Mouse (Mus musculus) urinary bladder, postnatal 14 days (tissue): ENCODE measurements around the gene Magoh.

Experiments
- DNase-seq: peaks from one replicate; pipeline ENCODE4 v3.0.0; 2021; ENCODE audit warnings: low spot score

Gene Magoh

DNA sequence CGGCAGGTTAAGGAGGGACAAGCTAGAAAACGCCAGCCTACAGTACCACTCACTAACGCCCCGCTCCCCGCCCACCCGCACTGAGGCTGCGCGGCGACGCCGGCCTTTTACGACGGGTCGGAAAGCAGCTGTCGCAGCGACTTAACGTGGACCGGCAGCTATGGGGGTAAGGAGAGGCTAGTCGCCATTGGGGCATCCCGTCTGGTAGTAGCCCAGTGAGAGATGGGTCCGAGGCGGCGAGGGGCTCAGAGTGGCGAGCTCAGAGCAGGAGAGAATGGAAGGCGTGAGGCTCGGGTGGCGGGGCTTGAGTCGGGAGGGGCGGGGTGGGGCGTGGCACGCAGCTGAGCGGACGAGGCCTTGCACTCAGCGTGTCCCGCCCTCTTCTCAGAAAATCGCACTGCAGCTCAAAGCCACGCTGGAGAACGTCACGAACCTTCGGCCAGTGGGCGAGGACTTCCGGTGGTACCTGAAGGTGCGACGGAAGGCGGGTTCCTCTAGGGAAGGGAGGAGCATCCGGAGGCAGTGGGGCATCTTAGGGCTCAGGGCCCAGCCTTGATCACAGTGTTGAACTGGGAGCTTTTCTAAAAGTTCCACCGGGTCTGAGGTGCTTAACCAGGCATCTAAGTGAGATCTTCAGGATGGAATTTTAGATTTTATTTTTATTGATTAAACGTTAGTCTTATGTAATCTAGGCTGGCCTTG lies 10.3 kb downstream of the Magoh start, which contains the start of gene 0610037L13Rik:
0610037L13Rik (plus strand) TSS at position 83 of the 702 bp plus-strand sequence.
- peak; percentile 95 for DNase-seq

DNA sequence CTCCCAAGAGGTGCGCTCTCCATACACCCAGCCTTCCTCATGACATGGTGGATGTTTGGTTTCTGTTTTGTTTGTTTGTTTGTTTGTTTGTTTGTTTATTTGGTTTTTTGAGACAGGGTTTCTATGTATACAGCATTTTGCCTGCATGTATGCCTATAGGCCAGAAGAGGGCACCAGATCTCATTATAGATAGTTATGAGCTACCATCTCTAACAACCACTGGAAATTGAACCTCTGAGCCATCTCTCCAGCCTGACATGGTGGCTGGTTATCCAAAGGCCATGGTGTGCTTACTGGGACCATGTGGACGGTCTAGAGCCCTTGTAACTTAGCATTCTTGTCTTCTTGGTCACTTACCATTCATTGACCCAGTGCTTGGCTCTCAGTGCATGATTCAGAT lies 13.1 kb downstream of the Magoh start:
- DNase-seq: no peak

DNA sequence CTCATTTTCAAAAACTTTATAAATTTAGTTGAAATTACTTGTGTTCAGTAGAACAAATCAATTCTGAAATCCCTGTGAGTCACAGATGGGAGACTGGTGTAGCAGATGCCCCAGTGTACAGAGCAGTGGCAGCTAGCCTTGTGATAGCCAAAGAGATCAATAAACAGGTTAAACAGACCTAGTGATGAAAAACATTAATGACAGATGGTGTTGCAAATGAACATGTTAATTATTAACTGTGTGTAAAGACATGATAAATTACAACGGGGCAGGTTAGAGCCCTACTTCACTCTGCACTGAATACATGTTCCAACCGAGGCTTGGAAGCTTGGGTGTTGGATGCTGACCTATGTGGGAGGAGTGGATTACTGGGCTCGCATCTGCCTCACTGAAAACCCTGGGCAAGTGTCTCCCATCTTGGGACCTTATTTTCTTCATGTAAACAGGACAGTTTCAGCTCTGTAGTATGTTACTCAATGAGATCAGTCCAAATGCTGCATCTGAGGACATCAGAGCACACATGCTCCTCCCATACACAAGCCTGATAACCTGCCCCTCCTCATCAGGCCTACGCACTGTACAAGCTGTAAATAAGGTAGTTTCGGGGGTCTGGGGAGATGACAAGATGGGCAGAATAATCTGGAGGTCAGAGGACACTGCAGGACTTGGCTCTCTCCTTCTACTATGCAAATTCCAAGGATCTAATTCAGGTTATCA lies 19.8 kb downstream of the Magoh start:
- no peak for DNase-seq

DNA sequence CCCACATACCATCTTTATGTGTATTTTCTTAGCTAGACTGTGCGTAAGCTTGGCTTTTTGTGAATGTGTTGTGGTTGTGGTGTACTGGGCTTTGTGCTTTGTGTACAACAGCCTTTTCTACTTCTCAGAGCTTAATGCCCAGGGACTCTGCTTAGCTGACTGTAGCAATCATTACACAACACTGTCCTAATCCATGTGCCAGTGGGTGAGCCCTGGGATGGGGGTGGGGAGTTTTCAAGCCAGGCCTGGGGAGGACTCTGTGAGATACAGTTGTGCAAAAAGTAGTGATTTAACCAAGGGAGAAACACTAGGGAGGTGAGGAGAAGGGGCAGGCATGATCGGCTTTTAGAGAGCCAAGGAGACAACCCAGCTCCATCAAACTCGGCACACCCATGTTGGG lies 20.7 kb downstream of the Magoh start:
- DNase-seq: no peak

DNA sequence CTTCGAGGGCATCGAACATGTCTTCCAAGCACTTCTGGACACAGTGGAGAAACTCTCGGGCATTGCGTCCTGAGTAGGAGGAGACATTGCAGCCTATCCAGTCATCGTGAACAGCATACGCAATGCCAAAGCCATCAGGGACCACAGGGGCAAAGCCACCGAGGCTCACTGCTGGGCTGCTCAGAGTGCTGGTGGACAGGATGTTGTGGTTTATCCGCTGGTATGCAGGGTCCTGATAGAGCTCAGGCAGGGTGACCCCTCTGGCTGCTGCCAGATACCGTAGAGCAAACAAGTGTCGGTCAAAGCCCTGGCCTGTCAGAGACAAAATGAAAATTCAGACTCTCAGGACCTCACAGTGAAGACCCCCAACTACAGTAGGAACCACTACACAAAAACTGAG lies 24.7 kb downstream of the Magoh start:
- DNase-seq: no peak

DNA sequence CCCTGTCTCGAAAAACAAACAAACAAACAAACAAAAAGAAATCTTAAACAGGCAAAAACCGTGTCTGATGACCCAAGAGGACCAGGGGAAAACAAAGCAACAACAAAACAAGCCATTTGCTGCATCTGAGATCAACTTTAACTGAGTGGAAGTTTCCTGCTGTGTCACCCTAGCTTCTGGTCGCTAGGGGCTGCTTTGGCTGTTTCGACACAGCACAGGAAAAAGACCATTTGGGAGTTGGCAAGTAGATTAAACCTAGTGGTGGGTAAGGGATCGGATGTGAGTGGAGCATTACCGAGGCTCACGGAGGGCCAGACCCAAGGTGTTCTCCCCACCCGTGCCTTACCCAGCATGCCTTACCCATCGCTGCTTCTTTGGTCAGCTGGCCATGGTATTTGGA lies 27.0 kb downstream of the Magoh start:
- no peak for DNase-seq

DNA sequence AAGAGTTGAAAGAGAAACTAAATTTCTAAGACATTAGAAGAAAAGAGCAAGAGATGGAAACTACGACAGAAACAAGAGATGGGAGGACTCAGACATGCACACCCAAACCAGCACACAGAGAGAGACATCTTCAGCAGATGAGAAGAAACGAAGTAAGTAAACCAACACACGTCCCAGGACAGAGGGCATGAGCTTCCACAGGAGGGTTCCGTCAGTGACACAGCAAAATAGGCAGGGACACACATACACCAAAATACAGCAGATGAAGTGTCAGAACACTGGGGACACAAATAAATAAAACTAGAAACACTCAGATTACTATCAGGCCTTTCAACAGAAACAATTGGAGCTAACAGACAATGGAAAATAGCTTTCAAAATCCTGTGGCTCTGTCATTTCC lies 30.5 kb downstream of the Magoh start:
- DNase-seq: no peak

DNA sequence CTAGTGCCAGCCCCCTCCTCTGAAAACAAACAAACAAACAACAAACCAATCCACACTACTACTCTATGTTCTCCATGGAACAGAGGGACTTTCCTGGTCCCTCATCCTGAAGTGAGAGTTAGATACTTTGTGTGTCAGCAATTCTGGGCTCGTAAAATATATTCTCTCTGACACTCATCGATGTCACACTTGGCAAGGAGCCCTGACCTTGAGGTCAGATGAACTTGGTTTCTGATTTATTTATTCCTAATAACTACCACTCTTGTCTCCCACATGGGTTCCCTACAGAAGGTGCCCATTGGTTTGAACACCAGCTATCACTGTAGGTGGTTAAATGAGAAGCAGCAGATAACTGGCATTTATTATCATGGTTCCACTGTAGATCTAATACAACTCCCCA lies 40.8 kb downstream of the Magoh start:
- DNase-seq: no peak

DNA sequence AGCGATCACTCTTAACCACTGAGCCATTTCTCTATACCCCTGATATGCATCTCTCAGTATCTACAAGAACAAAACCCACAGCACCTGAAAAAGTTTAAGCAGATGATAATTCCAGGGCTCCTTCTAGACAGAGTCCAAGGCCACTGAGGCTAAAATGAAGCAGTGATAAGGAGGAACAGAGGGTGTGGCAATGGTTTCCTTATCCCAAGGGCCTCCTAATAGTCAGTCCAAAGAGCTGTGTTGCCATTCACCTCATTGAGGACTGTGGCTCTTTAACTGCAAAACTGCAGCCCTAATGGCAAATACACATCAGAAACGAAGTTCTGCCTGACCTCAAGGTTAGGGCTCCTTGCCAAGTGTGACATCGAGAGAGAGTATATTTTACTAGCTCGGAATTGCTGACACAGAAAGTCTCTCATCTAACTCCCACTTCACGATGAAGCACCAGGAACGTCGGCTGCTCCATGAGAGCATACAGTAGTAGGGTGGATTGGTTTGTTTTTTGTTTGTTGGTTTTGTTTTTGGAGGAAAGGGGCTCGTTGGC lies 41.7 kb downstream of the Magoh start:
- DNase-seq: peak; percentile 44

DNA sequence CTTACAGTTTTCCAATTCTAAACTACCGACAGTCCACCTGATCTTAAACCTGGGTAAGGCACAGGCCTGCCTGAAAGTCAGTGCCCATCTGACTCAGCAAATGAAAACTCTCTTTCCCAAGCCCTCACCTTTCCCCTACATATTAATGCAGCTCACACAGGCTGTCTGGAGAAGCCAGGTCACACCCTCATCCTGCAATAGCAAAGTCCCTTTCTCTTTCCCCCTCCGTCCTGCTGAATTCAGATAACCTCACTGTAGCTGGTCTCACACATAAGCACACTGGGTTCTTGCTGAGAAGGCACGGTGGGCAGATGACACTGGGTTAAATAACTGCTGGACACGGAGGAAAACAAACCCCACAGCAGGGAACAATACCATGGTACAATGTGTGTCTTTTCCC lies 42.4 kb downstream of the Magoh start:
- peak; percentile 49 for DNase-seq

DNA sequence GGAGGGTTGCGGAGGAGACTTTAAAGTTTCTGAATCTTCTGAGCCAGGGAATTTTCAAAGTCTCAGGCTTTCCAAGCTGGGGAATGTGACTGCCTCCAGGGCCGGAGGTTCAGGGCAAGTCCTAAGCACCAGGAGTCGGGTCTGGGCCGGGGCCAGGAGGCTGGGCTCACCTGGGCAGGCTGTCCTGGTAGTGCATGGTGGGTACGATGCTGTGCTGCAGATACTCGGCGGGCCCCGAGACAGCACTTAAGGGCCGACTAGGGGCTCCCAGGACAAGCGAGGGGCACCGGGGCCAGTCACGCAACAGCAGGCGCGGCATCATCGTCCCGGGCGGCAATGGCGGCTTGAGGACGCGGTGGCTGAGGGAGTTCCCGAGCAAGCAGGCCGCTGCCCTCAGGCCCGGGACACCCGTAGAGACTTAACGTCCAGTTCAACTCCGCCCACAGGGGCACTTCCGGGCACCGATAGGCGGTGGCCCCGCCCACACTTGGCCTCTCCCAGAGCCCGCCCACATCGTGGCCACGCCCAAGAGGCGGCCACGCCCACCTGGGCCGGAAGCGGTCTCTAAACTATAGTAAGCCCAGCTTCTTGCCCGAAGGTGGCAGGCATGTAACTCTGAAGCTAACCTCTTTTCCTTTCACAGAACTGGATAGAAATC lies 43.7 kb downstream of the Magoh start, which contains the start of gene Cpt2:
Cpt2 (minus strand) TSS at position 466 of the 658 bp plus-strand sequence.
- peak; percentile 97 for DNase-seq

DNA sequence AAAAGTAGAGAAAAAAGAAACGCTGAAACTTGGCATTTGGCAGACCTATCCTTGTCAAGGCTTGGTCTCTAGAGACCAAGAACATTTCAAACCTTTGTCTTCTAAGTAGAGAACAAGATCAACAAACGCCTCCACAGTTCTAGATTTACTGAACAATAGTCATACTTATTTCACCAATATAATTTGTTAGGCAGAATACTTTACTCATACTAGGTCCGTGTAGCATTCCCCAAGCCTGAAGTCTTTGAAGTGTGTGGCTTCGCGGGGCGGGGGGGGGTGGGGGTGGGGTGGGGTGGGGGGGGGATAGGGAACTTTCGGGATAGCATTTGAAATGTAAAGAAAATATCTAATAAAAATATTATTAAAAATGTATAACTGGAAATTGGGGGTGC lies 44.2 kb downstream of the Magoh start:
- no peak for DNase-seq

DNA sequence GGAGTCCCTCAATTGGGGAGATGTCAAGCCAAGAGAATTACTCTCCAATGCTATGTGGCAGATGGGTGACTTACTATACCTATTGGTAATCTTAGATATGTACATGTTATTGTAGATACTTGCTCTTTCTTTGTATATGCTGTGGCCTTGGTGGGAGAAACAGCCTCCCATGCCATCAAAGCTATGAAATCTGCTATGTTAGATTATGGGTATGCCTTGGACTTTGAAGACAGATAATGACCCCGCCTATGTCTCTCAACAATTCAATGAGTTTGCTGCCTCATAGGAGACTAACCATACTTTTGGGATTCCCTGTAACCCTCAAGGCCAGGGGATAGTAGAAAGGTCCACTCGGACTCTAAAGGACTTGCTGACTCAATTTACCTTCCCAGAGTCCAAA lies 48.7 kb downstream of the Magoh start:
- no peak for DNase-seq

DNA sequence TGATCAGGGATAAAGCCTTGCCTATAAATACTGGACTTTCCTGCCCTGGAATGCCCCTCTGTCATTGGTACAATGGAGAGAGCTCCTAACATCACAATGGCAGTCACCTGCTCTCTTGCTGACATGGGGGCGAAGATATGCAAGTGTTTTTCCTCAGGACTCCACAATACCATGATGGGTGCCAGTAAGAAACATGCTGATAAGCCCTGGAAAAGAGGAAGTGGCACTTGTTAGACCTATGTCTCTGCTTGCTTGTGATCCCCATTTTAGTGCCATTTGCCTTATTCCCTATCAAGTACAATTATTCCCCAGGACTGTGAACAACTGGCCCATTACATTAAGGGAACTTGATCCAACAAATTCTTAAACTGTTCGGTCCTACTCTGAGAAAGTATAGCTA lies 49.2 kb downstream of the Magoh start:
- no peak for DNase-seq

DNA sequence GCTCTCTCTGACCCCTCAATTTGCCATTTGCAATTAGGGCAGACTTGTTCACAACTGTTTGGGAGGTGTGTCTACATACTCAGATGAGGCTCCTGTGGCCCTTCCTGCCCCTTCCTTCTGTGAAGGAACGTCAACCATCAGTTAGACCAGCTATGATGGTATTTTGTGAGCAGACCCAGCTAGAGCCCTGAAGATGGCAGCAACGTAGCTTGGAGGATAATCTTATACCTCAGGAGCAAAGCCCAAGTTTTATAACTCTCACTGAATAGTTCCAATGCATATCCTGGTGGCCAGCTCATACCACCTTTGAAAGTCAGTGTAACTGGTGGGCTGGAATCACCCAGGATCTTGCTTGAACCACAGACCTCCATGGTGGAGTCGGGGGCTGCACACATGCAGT lies 51.9 kb downstream of the Magoh start:
- DNase-seq: no peak

DNA sequence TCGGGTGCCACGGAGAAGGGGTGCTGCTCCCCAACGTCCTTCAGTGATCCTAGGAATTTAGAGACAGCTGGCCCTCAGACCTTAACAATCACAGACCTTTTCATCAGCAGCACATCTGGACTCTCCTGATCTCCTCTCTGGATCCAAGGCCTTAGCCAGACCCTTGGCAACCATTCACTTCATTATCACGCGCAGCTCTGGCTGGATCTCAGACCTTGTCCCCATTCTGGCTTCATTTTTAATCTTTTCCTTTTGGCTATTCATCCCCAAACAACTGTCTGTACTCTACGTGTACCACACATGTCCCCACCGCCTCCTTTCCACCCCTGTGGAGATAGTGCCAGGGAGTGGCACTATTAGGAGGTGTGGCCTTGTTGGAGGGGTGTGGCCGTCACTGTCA lies 53.7 kb downstream of the Magoh start:
- no peak for DNase-seq

DNA sequence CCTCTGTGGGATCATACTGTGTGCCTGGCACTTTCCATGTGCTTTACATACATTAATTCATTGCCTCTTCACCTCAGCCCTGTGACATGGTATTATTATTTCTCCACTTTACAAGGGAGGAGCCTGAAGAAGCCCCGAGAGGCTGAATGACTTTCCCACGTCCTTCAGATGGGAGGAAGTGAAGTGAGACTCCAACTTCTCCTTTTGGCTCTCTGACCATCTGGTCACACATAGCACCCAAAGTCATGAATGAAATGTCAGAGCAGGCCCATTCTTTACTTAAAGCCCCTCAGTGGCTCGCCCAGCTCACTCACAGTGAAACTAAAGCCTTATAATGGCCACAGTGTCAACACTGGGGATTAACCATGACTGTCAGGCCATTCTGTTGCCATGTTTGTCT lies 55.7 kb downstream of the Magoh start:
- no peak for DNase-seq
